Mouse (Mus musculus): ENCODE data around the gene Rab19.

Gene Rab19

GRCm38 (mm10) chr6:39379224-39379623 is 1.8 kb upstream of the Rab19 start:
- DNase-seq (ENCODE audit: low read depth, low spot score), result no peak

DNA sequence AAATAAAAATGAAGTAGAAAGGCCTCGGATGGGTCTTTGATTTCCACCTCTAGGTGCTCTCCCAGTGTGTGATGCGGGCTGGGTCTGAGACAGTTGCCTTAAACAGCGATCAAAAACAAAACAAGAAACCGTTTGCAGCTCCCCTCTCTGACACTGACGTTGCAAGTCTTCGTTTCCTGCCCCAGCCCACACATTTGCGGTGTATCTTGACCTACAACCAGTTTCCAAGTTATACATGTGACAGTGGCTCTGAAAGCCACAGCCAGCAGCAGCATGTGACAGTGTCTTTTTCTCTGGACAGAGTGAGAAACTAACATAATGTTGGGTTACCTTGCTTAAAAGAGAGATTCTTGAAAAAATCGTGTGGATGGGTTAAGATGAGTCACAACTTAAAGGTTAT is 1.2 kb upstream of the Rab19 start:
- no peak for DNase-seq (ENCODE audit: low read depth, low spot score)

DNA sequence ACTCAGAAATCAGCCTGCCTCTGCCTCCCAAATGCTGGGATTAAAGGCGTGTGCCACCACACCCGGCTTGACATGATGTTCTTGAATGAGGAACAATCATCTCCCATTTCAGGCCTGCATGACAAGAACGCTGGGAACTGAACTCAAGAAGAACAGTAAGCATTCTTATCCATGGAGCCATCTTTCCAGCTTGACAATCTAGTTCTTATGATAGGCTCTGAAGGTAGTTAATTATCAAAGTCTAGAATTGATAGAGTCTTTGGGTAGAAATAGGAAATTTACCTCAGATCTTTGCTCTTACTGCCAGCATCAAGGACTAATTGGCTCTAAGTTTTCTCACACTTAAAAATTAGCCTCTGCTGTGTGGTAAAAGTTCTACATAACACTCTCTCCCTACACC is 699 bp upstream of the Rab19 start:
- DNase-seq (ENCODE audit: low read depth, low spot score), result no peak

GRCm38 (mm10) chr6:39389988-39390387 is 9.0 kb downstream of the Rab19 start:
- no peak for DNase-seq (ENCODE audit: low read depth, low spot score)

DNA sequence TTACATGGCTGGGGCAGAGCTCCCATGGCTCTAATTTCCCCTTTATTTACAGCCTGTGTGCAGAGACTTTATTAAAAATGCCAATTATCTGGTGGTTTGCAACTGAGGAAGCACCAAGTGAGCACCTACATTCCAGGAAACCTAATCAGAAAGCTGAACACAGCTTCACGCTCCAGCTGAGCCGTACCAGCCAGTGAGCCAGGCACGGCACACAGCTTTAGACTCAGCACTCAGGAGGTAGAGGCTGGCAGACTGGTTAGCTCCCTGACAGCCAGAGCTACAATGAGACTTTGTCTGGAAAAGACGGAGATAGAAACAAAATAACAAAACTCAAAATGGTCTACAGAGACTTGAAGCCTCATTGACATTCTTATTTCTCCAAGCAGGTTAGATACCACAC is 14.5 kb downstream of the Rab19 start:
- no peak for DNase-seq (ENCODE audit: low read depth, low spot score)

DNA sequence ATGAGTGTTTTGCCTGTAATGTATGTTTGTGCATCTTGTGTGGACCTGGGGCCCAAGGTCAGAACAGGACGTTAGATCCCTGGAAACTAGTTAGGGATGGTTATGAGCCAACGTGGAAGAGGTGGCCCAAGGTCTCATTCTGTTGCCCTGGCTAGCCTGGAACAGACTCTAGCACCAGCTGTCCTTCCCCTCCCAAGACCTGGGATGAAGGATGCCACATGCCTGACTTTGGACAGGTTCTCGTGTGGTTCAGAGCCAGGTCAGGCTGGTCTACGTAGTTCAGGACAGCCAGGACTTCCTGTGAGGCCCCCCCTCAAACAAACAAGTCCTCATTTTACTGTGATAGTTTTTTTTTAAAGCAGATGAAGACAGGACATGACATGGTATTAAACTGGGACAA is 14.9 kb downstream of the Rab19 start:
- no peak for DNase-seq (ENCODE audit: low read depth, low spot score)

DNA sequence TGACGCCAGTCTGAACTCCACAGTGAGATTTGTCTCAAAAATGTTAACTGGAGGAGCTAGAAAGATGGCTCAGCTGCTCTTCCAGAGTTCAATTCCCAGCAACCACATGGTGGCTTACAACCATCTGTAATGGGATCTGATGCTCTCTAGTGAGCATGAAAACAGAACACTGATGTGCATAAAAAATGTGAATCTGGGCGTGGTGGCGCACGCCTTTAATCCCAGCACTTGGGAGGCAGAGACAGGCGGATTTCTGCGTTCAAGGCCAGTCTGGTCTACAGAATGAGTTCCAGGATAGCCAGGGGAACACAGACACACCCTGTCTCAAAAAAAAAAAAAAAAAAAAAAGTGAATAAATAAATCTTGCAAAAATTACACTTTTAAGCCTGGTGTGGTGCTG is 16.1 kb downstream of the Rab19 start:
- DNase-seq (ENCODE audit: low read depth, low spot score), result peak; percentile 63

GRCm38 (mm10) chr6:39398342-39398741 is 17.4 kb downstream of the Rab19 start:
- DNase-seq (ENCODE audit: low read depth, low spot score), result no peak

GRCm38 (mm10) chr6:39400343-39400742 is 19.4 kb downstream of the Rab19 start:
- DNase-seq (ENCODE audit: low read depth, low spot score), result peak; percentile 99

GRCm38 (mm10) chr6:39403136-39403535 is 22.2 kb downstream of the Rab19 start:
- DNase-seq (ENCODE audit: low read depth, low spot score), result no peak

DNA sequence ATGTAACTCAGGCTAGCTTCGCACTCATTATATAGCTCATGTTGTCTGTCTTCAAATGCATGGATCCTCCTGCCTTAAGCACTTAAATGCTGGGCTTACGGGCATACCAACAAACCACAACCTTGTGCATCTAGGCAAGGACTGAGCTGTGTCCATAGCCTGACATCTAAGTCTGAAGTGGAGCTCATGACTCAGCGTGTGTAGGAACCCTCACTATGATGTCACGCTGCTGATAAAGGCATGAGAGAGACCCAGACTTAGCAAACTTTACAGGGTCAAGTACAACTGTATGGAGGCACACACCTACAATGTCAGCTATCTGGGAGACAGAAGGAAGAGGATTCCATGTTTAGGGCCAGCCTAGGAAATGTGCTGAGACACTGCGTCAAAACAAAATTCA is 25.5 kb downstream of the Rab19 start:
- DNase-seq (ENCODE audit: low read depth, low spot score), result no peak

GRCm38 (mm10) chr6:39414106-39414505 is 33.1 kb downstream of the Rab19 start:
- no peak for DNase-seq (ENCODE audit: low read depth, low spot score)

GRCm38 (mm10) chr6:39415762-39416161 is 34.8 kb downstream of the Rab19 start:
- DNase-seq (ENCODE audit: low read depth, low spot score), result peak; percentile 88

- DNase-seq (ENCODE audit: low read depth, low spot score), result peak; percentile 62
Observed at GRCm38 (mm10) chr6:39416654-39417053, 35.7 kb downstream of the Rab19 start.

- DNase-seq (ENCODE audit: low read depth, low spot score), result no peak
Observed at GRCm38 (mm10) chr6:39419386-39419850, 38.4 kb downstream of the Rab19 start.

GRCm38 (mm10) chr6:39419851-39420721 is 39.1 kb downstream of the Rab19 start, which contains the start of gene Mkrn1:
TSS of gene Mkrn1 (minus strand) at chr6:39420462.
- peak; percentile 99 for DNase-seq (ENCODE audit: low read depth, low spot score)

- DNase-seq (ENCODE audit: low read depth, low spot score), result peak; percentile 92
Observed at GRCm38 (mm10) chr6:39420867-39421266, 39.9 kb downstream of the Rab19 start.

GRCm38 (mm10) chr6:39423130-39423551 is 42.2 kb downstream of the Rab19 start:
- peak; percentile 69 for DNase-seq (ENCODE audit: low read depth, low spot score)

DNA sequence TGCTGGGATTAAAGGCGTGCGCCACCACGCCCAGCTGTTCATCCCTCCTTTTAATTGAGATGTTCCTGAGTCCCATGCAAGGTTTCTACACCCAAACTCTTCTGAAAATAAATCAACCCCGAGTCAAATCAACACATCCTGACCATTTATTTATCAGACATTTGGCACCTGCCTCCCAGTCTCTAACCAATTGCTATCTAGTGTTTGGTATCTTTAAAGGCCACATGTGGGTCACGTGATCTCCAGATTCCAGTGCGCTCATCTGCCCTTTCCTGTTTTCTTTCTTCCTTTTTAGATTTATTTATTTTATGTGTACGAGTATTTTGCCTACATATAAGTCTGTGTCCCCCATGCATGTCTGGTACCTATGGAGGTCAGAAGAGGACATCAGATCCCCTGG is 42.7 kb downstream of the Rab19 start:
- DNase-seq (ENCODE audit: low read depth, low spot score), result no peak

- no peak for DNase-seq (ENCODE audit: low read depth, low spot score)
Observed at GRCm38 (mm10) chr6:39425181-39425580, 44.2 kb downstream of the Rab19 start.

- peak; percentile 97 for DNase-seq (ENCODE audit: low read depth, low spot score)
Observed at GRCm38 (mm10) chr6:39426725-39427124, 45.8 kb downstream of the Rab19 start.

GRCm38 (mm10) chr6:39427276-39428003 is 46.5 kb downstream of the Rab19 start:
- no peak for DNase-seq (ENCODE audit: low read depth, low spot score)
